Mouse (Mus musculus): ENCODE results near the gene Atp6v0c. TPM values are rescaled to one million over a fixed set of nuclear protein-coding genes. Genes with fewer than 3 reads are reported as not detected.

The Atp6v0c gene
- polyA plus RNA-seq, 1 experiment from 2014 or later, result 572 TPM

- 88% methylated on average over 1 of the region's 1 CpGs for WGBS
- Histone ChIP-seq H3K4me1 (replicated peaks) (no peaks in the 10 kb centered on the region), H3K27ac (no peak overlapping the region), H3K27me3 (replicated peaks) (no peaks in the 10 kb centered on the region), H3K36me3 (no peaks in the 10 kb centered on the region), H3K4me3 (replicated peaks) (no peak overlapping the region), H3K9ac (no peak overlapping the region), H3K4me2 (replicated peaks) (no peak overlapping the region), H3K9me3 (no peaks in the 10 kb centered on the region)
- no peak for ATAC-seq
Measured at GRCm38 (mm10) chr17:24127592-24127991, 41.9 kb downstream of the Atp6v0c start.

GRCm38 (mm10) chr17:24126801-24127200 lies 42.7 kb downstream of the Atp6v0c start:
- ATAC-seq, result no peak
- H3K27me3 ChIP-seq (replicated peaks), result no peaks in the 10 kb centered on the region
- no peaks in the 10 kb centered on the region for H3K4me1 ChIP-seq (replicated peaks)
- no peak overlapping the region for H3K4me3 ChIP-seq (replicated peaks)
- no peaks in the 10 kb centered on the region for H3K9me3 ChIP-seq
- no peaks in the 10 kb centered on the region for H3K36me3 ChIP-seq
- H3K9ac ChIP-seq, result no peak overlapping the region
- H3K4me2 ChIP-seq (replicated peaks), result no peak overlapping the region
- WGBS, result 68% methylated on average over 3 of the region's 3 CpGs
- H3K27ac ChIP-seq, result no peak overlapping the region

GRCm38 (mm10) chr17:24119446-24119845 lies 50.1 kb downstream of the Atp6v0c start:
- H3K4me1 ChIP-seq (replicated peaks), result no peaks in the 10 kb centered on the region
- WGBS, result 83% methylated on average over 3 of the region's 3 CpGs
- no peak for ATAC-seq
- H3K4me2 ChIP-seq (replicated peaks), result no peak overlapping the region
- H3K36me3 ChIP-seq, result no peaks in the 10 kb centered on the region
- H3K4me3 ChIP-seq (replicated peaks), result no peak overlapping the region
- no peaks in the 10 kb centered on the region for H3K9me3 ChIP-seq
- H3K27me3 ChIP-seq (replicated peaks), result no peaks in the 10 kb centered on the region
- H3K9ac ChIP-seq, result no peak overlapping the region
- H3K27ac ChIP-seq, result no peak overlapping the region

Other genes starting within 250 kb of the Atp6v0c start
- not detected in 2 replicates for gene Sbp, start 228.0 kb downstream of the Atp6v0c start, polyA plus RNA-seq (2015; fragmentation: Nextera tagmentation; extraction: Ambion mirVana)
- not detected in 2 replicates for gene Sbpl, start 214.4 kb downstream of the Atp6v0c start, polyA plus RNA-seq (2015; fragmentation: Nextera tagmentation; extraction: Ambion mirVana)
- 1.4 and 2.2 TPM in 2 replicates for gene Prss30, start 189.1 kb downstream of the Atp6v0c start, polyA plus RNA-seq (2015; fragmentation: Nextera tagmentation; extraction: Ambion mirVana)
- not detected in 2 replicates for gene Prss22, start 171.6 kb downstream of the Atp6v0c start, polyA plus RNA-seq (2015; fragmentation: Nextera tagmentation; extraction: Ambion mirVana)
- gene Prss27, start 131.6 kb downstream of the Atp6v0c start, polyA plus RNA-seq (2015; fragmentation: Nextera tagmentation; extraction: Ambion mirVana), result 0.11 and 0.18 TPM in 2 replicates
- 64.5 and 66.6 TPM in 2 replicates for gene Kctd5, start 96.2 kb downstream of the Atp6v0c start, polyA plus RNA-seq (2015; fragmentation: Nextera tagmentation; extraction: Ambion mirVana)
- 35.8 and 36.0 TPM in 2 replicates for gene Pdpk1, start 18.8 kb downstream of the Atp6v0c start, polyA plus RNA-seq (2015; fragmentation: Nextera tagmentation; extraction: Ambion mirVana)
- 34.3 and 43.5 TPM in 2 replicates for gene Amdhd2, start 5.9 kb downstream of the Atp6v0c start, polyA plus RNA-seq (2015; fragmentation: Nextera tagmentation; extraction: Ambion mirVana)
- 4.7 and 5.9 TPM in 2 replicates for gene Tbc1d24, start 35.9 kb upstream of the Atp6v0c start, polyA plus RNA-seq (2015; fragmentation: Nextera tagmentation; extraction: Ambion mirVana)
- gene Ntn3, start 39.8 kb upstream of the Atp6v0c start, polyA plus RNA-seq (2015; fragmentation: Nextera tagmentation; extraction: Ambion mirVana), result 5.9 and 6.2 TPM in 2 replicates
- gene Tedc2, start 51.1 kb upstream of the Atp6v0c start, polyA plus RNA-seq (2015; fragmentation: Nextera tagmentation; extraction: Ambion mirVana), result 9.9 and 10.1 TPM in 2 replicates
- 50.1 and 51.9 TPM in 2 replicates for gene Ccnf, start 81.8 kb upstream of the Atp6v0c start, polyA plus RNA-seq (2015; fragmentation: Nextera tagmentation; extraction: Ambion mirVana)
- 0.06 TPM in 1 of 2 replicates, not detected in the other for gene Abca17, start 181.4 kb upstream of the Atp6v0c start, polyA plus RNA-seq (2015; fragmentation: Nextera tagmentation; extraction: Ambion mirVana)
- gene Abca3, start 182.2 kb upstream of the Atp6v0c start, polyA plus RNA-seq (2015; fragmentation: Nextera tagmentation; extraction: Ambion mirVana), result 10.1 and 11.1 TPM in 2 replicates
- gene Rnps1, start 244.9 kb upstream of the Atp6v0c start, polyA plus RNA-seq (2015; fragmentation: Nextera tagmentation; extraction: Ambion mirVana), result 250 and 257 TPM in 2 replicates

All from intestine, embryonic 15.5 days (tissue).